Mouse (Mus musculus) kidney, postnatal 14 days (tissue): ENCODE results near the gene Usp10.
A peak's percentile ranks its signal among the peaks of the same experiment; 100 is the strongest.

ENCODE experiments used
- DNase-seq: peaks from one replicate; pipeline ENCODE4 v3.0.0; 2022; ENCODE audit warnings: mixed read lengths

Gene Usp10

GRCm38 (mm10) chr8:119916237-119916892, 6.2 kb downstream of the Usp10 start:
- DNase-seq: no peak

DNA sequence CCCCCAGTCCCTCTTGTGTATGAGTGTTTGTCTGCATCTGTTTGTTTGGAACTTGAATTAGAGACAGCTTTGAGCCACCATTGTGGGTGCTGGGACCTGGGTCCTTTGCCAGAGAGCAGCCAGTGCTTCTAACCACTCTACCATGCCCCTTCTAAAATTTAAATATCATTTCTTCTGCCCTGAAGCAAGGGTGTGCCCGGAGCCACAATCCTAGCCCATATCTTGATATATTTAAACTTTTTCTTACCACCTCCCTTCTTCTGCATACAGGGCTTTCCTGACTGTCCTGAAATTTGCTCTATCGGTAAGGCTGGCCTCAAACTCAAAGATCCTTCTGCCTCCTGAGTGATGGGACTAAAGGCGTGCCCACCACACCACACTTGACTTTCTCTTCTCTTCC, 7.3 kb downstream of the Usp10 start:
- DNase-seq: no peak

GRCm38 (mm10) chr8:119918155-119918567, 8.0 kb downstream of the Usp10 start:
- DNase-seq: no peak

DNA sequence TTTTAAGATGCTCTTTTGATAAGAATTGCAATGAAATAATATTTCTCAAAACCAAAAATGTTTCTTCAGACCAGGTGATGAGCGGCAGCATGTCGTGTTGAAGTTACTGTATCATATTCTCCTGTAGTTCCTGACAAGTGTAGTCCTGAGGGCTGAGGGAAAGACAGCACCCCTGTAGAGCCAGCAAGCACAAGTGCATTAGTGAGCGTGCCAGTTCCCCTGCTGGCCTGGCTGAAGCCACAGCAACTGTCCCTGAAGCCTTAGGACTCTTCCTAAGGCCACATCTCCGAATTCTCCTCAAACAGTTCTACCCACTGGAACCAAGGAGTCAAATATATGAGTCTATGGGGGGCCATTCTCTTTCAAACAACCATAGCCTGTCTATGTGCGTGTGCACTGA, 13.1 kb downstream of the Usp10 start:
- DNase-seq: no peak

- no peak for DNase-seq
Measured at GRCm38 (mm10) chr8:119925428-119925827, 15.3 kb downstream of the Usp10 start.

DNA sequence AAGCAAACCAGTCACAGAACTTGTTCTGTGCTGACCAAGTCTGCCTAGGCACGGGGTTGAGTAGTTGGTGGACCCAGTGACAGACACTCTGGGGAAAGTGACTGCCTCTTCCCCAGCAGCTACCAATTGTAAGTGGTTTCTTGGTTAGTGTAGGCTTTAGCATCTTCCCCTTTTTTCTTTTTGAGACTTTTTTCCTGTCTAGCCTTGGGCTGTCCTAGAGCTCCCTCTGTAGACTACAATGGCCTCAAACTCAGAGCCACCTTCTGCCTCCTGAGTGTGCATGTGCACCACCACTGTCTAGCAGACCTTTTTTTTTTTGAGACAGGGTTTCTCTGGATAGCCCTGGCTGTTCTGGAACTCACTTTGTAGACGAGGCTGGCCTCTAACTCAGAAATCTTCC, 16.3 kb downstream of the Usp10 start:
- peak; percentile 42 for DNase-seq

GRCm38 (mm10) chr8:119927422-119928092, 17.4 kb downstream of the Usp10 start:
- DNase-seq: peak; percentile 71

GRCm38 (mm10) chr8:119931317-119931716, 21.2 kb downstream of the Usp10 start:
- no peak for DNase-seq

GRCm38 (mm10) chr8:119933681-119934080, 23.5 kb downstream of the Usp10 start:
- DNase-seq: no peak

GRCm38 (mm10) chr8:119935541-119935940, 25.4 kb downstream of the Usp10 start:
- no peak for DNase-seq

DNA sequence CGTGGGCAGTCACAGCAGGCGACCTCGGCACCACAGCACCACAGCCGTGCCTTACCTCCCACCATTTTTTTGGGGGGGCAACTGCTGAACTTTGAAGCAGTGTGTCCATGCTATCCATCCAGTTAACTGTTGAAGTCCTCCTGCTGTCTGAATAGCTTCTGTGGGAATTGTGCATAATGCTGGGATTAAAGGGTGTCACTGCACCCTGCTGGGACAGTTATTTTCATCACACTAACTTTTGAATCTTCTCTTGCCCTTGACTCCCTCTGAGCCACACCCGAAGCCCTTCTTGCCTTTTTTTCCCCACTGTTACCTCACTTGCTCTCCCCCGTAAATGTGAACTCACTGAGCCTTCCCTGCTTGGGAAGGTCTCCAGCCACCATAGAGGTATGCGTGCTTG, 28.3 kb downstream of the Usp10 start:
- DNase-seq: no peak

DNA sequence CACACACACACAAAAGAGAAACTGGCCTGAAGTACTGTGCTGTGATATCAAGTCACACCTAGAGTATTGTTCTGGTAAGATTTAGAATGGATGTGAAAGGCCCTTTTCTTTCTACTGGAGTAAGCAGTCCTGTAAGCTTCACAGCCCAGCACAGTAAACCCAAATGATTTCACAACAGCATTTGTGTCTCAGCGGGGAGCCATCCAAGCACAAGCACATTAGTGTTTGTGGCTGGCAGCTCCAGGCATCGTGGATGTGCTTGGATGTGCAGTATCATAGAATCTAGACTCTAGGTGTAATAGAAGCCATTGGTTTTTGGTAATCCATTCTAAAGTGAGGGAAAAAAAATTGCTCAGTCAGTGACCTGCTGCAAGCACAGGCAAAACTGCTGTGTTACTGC, 29.2 kb downstream of the Usp10 start:
- no peak for DNase-seq

DNA sequence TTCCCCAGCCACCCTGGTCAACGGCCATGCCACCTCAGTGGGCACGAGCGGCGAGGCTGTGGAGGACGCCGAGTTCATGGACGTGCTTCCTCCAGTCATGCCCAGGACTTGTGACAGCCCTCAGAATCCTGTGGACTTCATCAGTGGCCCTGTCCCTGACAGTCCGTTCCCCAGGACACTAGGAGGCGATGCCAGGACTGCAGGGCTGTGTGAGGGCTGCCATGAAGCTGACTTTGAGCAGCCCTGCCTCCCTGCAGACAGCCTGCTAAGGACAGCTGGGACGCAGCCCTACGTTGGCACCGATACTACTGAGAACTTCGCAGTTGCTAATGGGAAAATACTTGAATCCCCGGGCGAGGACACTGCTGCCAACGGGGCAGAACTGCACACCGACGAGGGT, 31.3 kb downstream of the Usp10 start:
- no peak for DNase-seq

- no peak for DNase-seq
Measured at GRCm38 (mm10) chr8:119943616-119944015, 33.5 kb downstream of the Usp10 start.

DNA sequence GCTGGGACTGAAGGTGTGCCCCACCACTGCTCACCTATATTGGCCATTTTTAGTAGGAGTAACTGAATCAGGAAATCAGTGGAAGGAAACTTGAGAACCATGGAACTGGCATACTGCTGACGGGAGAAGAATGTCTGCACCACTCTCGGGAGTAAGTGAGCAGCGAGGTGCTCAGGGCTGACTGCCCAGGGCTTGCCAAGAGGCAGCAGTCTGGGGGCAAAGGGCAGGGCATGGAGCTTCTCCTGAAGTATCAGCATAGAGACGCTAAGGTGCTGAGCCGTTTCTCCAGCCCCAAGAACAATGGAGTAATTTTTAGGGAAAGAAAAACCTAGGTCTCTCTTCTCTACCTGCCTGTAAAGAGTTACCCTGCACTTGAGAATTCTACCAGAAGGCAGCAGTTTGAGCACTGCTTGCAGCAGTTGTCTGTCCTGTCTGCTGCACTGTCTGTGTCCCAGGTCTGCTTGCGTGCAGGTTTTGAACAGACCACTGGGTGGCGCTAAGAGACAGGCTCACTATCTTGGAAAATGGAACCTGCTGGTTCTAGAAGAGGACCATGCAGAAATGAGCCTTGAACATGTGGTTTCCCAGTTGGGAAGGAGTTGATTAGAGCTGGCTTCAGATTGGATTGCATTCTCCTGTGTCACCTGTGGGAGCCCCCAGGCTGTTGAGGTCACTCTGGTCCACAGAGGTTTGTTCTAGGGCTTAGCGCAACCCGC, 34.1 kb downstream of the Usp10 start:
- DNase-seq: peak; percentile 82

- DNase-seq: no peak
Measured at GRCm38 (mm10) chr8:119946326-119946865, 36.2 kb downstream of the Usp10 start.

GRCm38 (mm10) chr8:119947653-119948052, 37.5 kb downstream of the Usp10 start:
- DNase-seq: no peak

GRCm38 (mm10) chr8:119948340-119948739, 38.2 kb downstream of the Usp10 start:
- no peak for DNase-seq

- no peak for DNase-seq
Measured at GRCm38 (mm10) chr8:119952282-119952681, 42.1 kb downstream of the Usp10 start.

DNA sequence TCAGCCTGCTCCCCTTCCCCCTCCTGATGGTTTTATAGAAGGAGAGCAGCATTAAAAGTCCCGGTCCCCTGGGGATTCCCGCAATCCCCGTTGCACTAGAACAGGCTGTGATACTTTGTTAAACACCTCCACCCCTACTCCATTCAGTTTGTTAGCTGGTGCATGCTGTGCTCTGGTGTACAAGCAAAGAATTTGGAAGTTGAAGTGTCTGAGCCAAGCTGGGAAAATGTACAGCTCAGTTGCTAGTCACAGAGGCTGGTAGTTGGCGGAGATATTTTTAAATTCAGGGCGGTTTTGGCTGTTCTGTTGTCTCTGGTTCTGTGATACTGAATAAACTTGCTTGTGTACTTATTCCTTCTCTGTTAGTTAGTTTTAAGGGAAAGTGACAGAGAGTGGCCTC, 42.6 kb downstream of the Usp10 start:
- no peak for DNase-seq

DNA sequence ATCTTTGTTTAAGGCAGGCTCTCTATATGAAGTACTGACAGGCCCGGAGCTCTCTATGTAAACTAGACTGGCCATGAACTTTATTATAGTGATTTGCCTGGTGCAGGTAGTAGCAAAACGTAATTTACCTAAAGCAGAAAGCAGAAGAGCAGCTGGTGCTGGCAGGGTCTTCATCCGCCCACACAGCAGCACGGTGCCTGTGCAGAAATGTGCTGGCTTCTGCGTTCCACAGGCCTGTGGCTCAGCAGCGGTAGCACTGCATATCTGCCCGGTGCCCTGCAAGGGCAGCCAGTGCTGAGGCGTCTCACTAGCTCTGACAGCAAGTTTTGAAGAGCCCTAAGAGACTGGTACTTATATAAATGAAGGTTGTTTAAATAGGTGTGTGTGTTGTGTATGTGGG, 45.2 kb downstream of the Usp10 start:
- DNase-seq: no peak

DNA sequence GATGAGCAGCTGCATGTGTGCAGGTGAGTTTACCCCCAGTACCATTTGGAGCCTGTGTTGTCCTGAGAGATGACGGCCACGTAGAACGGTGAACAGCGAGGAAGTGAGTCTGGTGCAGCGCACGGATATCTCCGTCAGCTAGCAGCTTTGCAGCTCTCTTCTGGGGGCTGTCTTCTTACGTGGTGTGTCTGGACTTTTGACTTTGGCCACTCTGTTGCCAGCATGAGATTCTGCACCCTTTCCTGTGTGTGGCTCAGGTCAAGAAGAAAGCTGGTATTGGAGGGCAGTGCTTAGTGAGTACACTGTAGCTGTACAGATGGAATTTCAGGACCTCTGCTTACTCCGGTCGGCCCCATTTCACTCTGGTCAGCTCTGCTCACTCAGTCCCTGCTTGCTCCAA, 47.9 kb downstream of the Usp10 start:
- DNase-seq: no peak

GRCm38 (mm10) chr8:119960531-119961104, 50.5 kb downstream of the Usp10 start:
- no peak for DNase-seq
